8 mouse cellular contexts compared by ENCODE assay signal in genomic region chr9:51152079-51152752, GRCm38 (mm10). TPM values are rescaled to one million over a fixed set of nuclear protein-coding genes. Genes with fewer than 3 reads are reported as not detected.
DNase-seq lines count a peak whose midpoint lies in the region; ATAC-seq and TF ChIP-seq lines count a peak whose summit lies in the region.

No protein-coding gene starts in this region.

- peak; percentile 85 for TF ChIP-seq CTCF in hindbrain, postnatal 0 days (IDR thresholded peaks at IDR 0.05; ENCODE audit: low read depth)

- H3K27me3 ChIP-seq in hindbrain, postnatal 0 days (ENCODE audit: insufficient read depth, low read length) = no peaks in the 10 kb centered on the region; the same call in 1 of the 2 replicates

- peak; percentile 68 for DNase-seq in ovary, postnatal 14 days (ENCODE audit: low spot score)
- no peak for DNase-seq in ovary, adult 18-20 months (ENCODE audit: low spot score)
- DNase-seq in cerebellum, postnatal 10 days = peak; percentile 87 to 92
- peak; percentile 27 to 65 for DNase-seq in frontal cortex, postnatal 25 days (ENCODE audit: low spot score in 2 of 2)
- DNase-seq in hindbrain, postnatal 0 days (ENCODE audit: low spot score) = peak; percentile 93
- DNase-seq in left cerebral cortex, adult 11 months (ENCODE audit: low spot score) = peak; percentile 37
- DNase-seq in skeletal muscle tissue, adult 2 months (ENCODE audit: low read depth, low spot score) = peak; percentile 57

- 15% methylated on average over 13 of the region's 13 CpGs for WGBS in hindbrain, postnatal 0 days

- H3K4me2 ChIP-seq in hindbrain, postnatal 0 days (ENCODE audit: low read depth, low read length) = 0 out of 2 replicates have a peak overlapping the region, but pooled peaks have one; percentile 13

- H3K4me3 ChIP-seq in hindbrain, postnatal 0 days (ENCODE audit: low read length) = no peak overlapping the region

- H3K36me3 ChIP-seq in hindbrain, postnatal 0 days (ENCODE audit: insufficient read depth, low read length) = no peaks in the 10 kb centered on the region

- H3K9me3 ChIP-seq in hindbrain, postnatal 0 days (ENCODE audit: low read length) = no peaks in the 10 kb centered on the region

- ATAC-seq in hindbrain, postnatal 0 days = peak; percentile 69
- 0 out of 2 replicates have a peak, but pooled peaks have one; percentile 15 for ATAC-seq in megakaryocyte, adult 5-6 weeks (ENCODE audit: poor library complexity, severe bottlenecking)

- no peak overlapping the region for H3K9ac ChIP-seq in hindbrain, postnatal 0 days (replicated peaks; ENCODE audit: low read length)

- no peak overlapping the region for H3K27ac ChIP-seq in hindbrain, postnatal 0 days

- no peaks in the 10 kb centered on the region for H3K4me1 ChIP-seq in hindbrain, postnatal 0 days (ENCODE audit: insufficient read depth, low read length)

RNA-seq across cellular contexts. Expression of gene Gm32742, which starts 13.1 kb away (rescaled TPM):
- total RNA-seq in hindbrain, postnatal 0 days (2014; rRNA removed) = not detected in 2 replicates
- 0.04 TPM in 1 of 2 replicates, not detected in the other for polyA plus RNA-seq in hindbrain, postnatal 0 days (2015; fragmentation: Nextera tagmentation; extraction: Ambion mirVana)
- total RNA-seq in megakaryocyte, adult 5-6 weeks (2015) = not detected in 2 replicates
- total RNA-seq in megakaryocyte, adult 5-6 weeks (2017) = not detected in 2 replicates

RNA-seq across cellular contexts. Expression of gene 4833427G06Rik, which starts 50.3 kb away (rescaled TPM):
- 2.0 TPM in 1 of 2 replicates, not detected in the other for total RNA-seq in hindbrain, postnatal 0 days (2014; rRNA removed)
- 1.0 and 2.3 TPM in 2 replicates for polyA plus RNA-seq in hindbrain, postnatal 0 days (2015; fragmentation: Nextera tagmentation; extraction: Ambion mirVana)
- total RNA-seq in megakaryocyte, adult 5-6 weeks (2015) = not detected in 2 replicates
- not detected in 2 replicates for total RNA-seq in megakaryocyte, adult 5-6 weeks (2017)
